Mouse (Mus musculus) brain, embryonic 14.5 days (tissue): ENCODE measurements around the gene Rbmx.

Source experiments
- CTCF ChIP-seq: fragments of 200-500 bp; IDR thresholded peaks from 2 replicates; pipeline ENCODE4 v1.5.1; 2012; ENCODE audit warnings: inconsistent platforms, mild to moderate bottlenecking, moderate library complexity, borderline replicate concordance; ENCODE audit not compliant: insufficient read depth, insufficient read length; ENCODE audit errors: extremely low read depth
- POLR2A ChIP-seq: fragments of 200-500 bp; IDR thresholded peaks from 2 replicates; pipeline ENCODE4 v1.6.1; 2012; ENCODE audit warnings: mild to moderate bottlenecking, inconsistent platforms, borderline replicate concordance; ENCODE audit not compliant: poor library complexity, insufficient read depth, insufficient read length, severe bottlenecking; ENCODE audit errors: extremely low read depth

- TF ChIP-seq CTCF (no peak), POLR2A (no peak)
These were observed 54.2 kb downstream of the Rbmx start, which contains the start of gene Arhgef6 for GRCm38 (mm10) chrX:57338371-57339211.
